Mouse (Mus musculus) common myeloid progenitor, adult 5-6 weeks (primary cell): ENCODE data around the gene Trp53i11. TPM values are rescaled to one million over a fixed set of nuclear protein-coding genes. Genes with fewer than 3 reads are reported as not detected.
A peak's percentile ranks its signal among the peaks of the same experiment; 100 is the strongest.

Experiments used
- ATAC-seq: replicated peaks from 2 replicates; pipeline ENCODE4 v1.8.0; 2016; ENCODE audit warnings: low read depth, mild to moderate bottlenecking, moderate TSS enrichment, inconsistent platforms; ENCODE audit not compliant: poor library complexity, severe bottlenecking
- total RNA-seq: library from RNA; stranded (forward); fragments of 200-1000, 187-1606 nt; gene quantifications from 2 replicates; pipeline ENCODE4 v1.2.3, GENCODE M21; 2017

Gene Trp53i11
- total RNA-seq, 1 experiment from 2014 or later, result 2.6 TPM

DNA sequence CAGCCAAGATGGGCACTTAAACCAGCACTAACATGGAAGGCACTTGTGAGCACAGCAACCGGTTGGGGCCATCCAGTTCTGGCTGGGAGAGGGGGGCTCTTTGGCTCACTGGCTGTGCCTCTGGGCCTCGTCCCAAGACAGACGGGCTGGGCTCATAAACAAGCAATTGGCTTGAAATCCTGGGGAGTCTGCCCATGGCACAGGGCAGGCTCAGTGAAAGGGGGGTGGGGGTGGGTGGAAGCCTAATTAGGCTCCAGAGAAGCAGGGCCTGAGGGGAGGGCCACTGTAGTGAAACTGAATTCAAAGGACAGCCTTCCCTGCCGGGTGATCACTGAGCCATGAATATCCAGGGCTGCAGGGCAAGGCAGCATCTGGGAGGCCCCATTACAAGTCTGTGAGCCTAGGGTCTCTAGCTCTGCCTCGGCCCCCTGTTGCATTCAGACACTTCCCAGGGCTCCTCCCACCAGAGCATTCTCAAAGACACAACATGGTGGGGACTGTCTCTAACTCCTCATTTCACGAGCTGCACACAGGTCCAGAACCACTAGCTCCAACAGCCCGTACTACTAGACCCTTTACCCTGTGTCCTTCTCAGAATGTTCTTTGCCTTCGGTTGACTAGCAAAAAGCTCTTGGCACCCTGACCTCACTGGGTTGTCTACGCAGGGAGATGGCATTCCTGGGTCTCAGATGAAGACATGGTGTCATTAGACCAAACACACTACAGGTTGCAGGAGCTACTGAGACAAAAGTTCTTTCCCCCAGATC, 40.5 kb downstream of the Trp53i11 start:
- no peak for ATAC-seq

GRCm38 (mm10) chr2:93228480-93228824, 41.1 kb downstream of the Trp53i11 start:
- ATAC-seq, result no peak

- peak; percentile 61 for ATAC-seq
These were observed 44.8 kb downstream of the Trp53i11 start for GRCm38 (mm10) chr2:93232141-93232540.

DNA sequence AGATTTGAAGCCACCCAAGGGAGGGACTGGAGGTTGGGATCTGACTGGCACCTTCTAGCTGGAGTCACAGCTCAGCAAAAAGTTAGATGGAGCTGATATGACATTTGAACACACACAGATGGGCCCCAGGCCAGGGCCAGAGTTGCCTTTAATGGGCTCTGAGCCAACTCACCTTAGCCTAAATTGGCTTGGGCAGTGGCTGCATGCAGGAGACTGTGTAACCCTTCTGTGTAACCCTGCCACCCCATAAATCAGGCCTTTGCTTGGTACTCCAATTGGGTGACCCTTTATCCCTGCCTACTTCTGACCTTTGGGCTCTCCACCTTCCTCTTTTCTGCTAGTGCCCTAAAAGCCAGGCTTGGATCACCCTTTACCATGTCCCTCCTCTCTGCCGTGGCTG, 49.7 kb downstream of the Trp53i11 start:
- no peak for ATAC-seq

DNA sequence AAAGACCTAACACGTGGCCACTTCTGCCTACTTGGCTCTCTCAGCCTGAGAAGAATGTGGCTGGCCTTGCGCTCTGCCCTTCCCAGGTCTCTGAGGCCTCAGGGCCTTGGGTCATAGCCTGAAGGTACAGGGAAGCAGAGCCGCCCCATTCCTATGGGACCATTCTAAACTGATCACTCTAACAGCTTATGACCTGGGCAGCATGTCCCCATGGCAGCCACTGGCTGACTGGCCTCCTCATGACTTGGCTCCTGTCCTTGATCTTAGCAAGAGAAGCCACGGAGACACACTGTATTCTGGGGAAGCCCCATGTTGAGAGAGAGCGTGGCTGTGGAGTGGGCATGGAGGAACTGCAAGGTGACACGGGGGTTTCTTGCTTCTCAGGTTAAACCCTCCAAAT, 51.5 kb downstream of the Trp53i11 start:
- no peak for ATAC-seq

- ATAC-seq, result no peak
These were observed 54.8 kb downstream of the Trp53i11 start for GRCm38 (mm10) chr2:93242166-93242565.

- no peak for ATAC-seq
These were observed 56.2 kb downstream of the Trp53i11 start for GRCm38 (mm10) chr2:93243439-93244089.

- no peak for ATAC-seq
These were observed 56.7 kb downstream of the Trp53i11 start for GRCm38 (mm10) chr2:93244090-93244443.

DNA sequence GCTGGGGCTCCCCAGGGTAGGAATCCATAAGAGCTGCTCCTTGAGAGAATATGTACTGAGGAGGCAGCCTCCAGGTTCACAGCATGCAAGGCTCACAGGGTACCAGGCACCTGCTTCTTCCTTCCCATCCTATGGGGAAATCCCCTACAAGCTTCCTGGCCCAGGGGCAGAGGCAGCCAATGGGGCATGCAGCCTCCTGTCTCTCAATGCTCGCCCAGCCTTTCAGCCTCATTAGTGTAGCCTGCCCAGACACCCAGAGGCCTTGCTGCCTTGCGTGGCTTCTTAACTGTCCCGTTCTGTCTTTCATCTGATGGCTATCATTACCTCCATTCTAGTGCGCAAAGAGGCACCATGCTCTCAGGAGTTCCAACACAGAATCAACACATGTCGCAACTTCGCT, 61.7 kb downstream of the Trp53i11 start:
- no peak for ATAC-seq

GRCm38 (mm10) chr2:93250611-93251010, 63.3 kb downstream of the Trp53i11 start:
- ATAC-seq, result no peak

Other genes starting within 250 kb of the Trp53i11 start
- gene Prdm11, start 141.4 kb upstream of the Trp53i11 start, total RNA-seq, result 6.1 and 9.2 TPM in 2 replicates
- 0.24 and 1.1 TPM in 2 replicates for gene Tspan18, start 147.0 kb downstream of the Trp53i11 start, total RNA-seq